Mouse (Mus musculus): ENCODE results near the gene Pkd1l1. TPM values are rescaled to one million over a fixed set of nuclear protein-coding genes. Genes with fewer than 3 reads are reported as not detected.

Pkd1l1 gene
- total RNA-seq, 1 experiment = 0.58 TPM

DNA sequence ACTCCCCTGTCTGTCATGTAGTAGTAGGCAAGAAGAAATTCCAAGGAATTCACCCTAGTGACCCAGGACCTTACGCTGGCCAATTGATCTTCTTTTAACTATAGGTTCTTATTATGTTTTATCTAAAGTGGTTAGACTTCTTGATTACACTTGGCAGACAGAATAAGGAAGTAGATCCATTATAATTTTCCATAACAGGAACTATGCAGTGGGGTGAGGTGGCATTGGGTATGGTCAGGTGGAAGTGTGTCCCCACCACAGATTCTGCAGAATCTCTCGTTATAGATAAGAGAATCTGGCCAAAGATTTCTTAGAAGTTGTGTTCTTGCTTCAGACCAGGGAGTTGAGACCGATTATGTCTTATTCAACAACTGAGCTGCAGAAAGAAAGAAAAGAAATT, 185.5 kb downstream of the Pkd1l1 start:
- TF ChIP-seq ZNF384 (IDR thresholded peaks at IDR 0.05; ENCODE audit: low read depth, low read length) (no peak), MAFK (IDR thresholded peaks at IDR 0.05; ENCODE audit: insufficient read depth, low read depth, low read length) (no peak)
- in situ Hi-C loops (cut with MboI; ENCODE audit: low sequenced_read_pairs in 2 of 2, unreplicated experiment in 2 of 2) = no loop called here
- Histone ChIP-seq H3K36me3 (ENCODE audit: control insufficient read depth, insufficient read depth, low read length, poor library complexity, severe bottlenecking) (no peaks in the 10 kb centered on the region), H3K4me3 (ENCODE audit: insufficient read depth in 1 of 2, low read depth in 1 of 2, low read length in 2 of 2, poor library complexity in 1 of 2, severe bottlenecking in 1 of 2) (no peak overlapping the region), H3K27ac (ENCODE audit: insufficient read depth, low read depth, low read length, poor library complexity, severe bottlenecking) (no peak overlapping the region), H3K9me3 (ENCODE audit: control insufficient read depth, insufficient read depth, low read depth, low read length) (no peaks in the 10 kb centered on the region), H3K4me1 (ENCODE audit: control insufficient read depth in 2 of 2, insufficient read depth in 2 of 2, low read length in 2 of 2, poor library complexity in 1 of 2) (no peaks in the 10 kb centered on the region), H3K9ac (ENCODE audit: insufficient read depth, low read depth, low read length, poor library complexity, severe bottlenecking) (no peak overlapping the region)
- DNase-seq (ENCODE audit: low read depth, low spot score) = no peak

DNA sequence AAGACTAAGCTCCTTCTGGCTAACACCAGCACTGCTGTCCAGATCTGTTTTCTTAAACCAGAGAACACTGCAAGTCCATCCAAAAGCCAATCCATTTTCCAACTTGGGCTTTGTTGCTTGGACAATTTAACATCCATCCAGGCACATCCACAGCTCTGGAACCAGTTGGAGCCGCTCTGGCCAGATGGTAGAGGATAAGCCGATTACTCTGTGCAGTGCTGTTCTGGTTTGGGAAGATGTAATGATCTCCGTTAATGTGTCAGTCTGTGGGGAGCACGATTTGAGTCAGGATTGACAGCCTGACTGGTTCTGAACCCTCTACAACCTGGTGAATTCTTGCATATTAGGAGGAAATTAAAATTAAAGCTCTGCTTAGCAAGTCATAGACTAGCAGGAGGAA, 188.7 kb downstream of the Pkd1l1 start:
- no peak overlapping the region for H3K4me3 ChIP-seq (ENCODE audit: insufficient read depth in 1 of 2, low read depth in 1 of 2, low read length in 2 of 2, poor library complexity in 1 of 2, severe bottlenecking in 1 of 2)
- DNase-seq (ENCODE audit: low read depth, low spot score) = no peak
- in situ Hi-C loops (cut with MboI; ENCODE audit: low sequenced_read_pairs in 2 of 2, unreplicated experiment in 2 of 2) = no loop called here
- H3K27ac ChIP-seq (ENCODE audit: insufficient read depth, low read depth, low read length, poor library complexity, severe bottlenecking) = no peak overlapping the region
- no peak for TF ChIP-seq CHD2 (IDR thresholded peaks at IDR 0.05; ENCODE audit: low read depth, low read length)
- TF ChIP-seq MAFK (IDR thresholded peaks at IDR 0.05; ENCODE audit: insufficient read depth, low read depth, low read length) = no peak
- no peak for TF ChIP-seq ZNF384 (IDR thresholded peaks at IDR 0.05; ENCODE audit: low read depth, low read length)
- TF ChIP-seq HCFC1 (IDR thresholded peaks at IDR 0.05; ENCODE audit: borderline replicate concordance, insufficient read depth, low read length) = no peak
- no peak for TF ChIP-seq ZC3H11A (IDR thresholded peaks at IDR 0.05; ENCODE audit: borderline replicate concordance, low read depth, low read length)
- H3K36me3 ChIP-seq (ENCODE audit: control insufficient read depth, insufficient read depth, low read length, poor library complexity, severe bottlenecking) = no peaks in the 10 kb centered on the region
- no peaks in the 10 kb centered on the region for H3K4me1 ChIP-seq (ENCODE audit: control insufficient read depth in 2 of 2, insufficient read depth in 2 of 2, low read length in 2 of 2, poor library complexity in 1 of 2)
- H3K9ac ChIP-seq (ENCODE audit: insufficient read depth, low read depth, low read length, poor library complexity, severe bottlenecking) = no peak overlapping the region
- no peaks in the 10 kb centered on the region for H3K9me3 ChIP-seq (ENCODE audit: control insufficient read depth, insufficient read depth, low read depth, low read length)

DNA sequence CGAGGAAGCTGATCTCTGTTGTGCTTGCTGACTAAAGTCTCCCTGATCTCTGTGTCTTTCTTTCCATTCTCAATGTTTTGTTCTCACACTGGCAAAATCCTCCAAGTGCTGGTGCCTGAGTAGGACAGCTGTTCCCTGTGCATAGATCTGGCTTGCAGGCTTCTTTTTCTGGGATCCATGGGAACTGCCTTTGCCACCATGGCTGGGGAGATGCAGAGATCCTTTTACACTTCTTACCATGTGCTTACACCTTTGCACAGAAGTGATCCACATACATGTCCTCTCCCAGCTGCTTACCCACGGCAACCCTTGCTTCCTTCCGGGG, 191.0 kb downstream of the Pkd1l1 start:
- no peak overlapping the region for H3K27ac ChIP-seq (ENCODE audit: insufficient read depth, low read depth, low read length, poor library complexity, severe bottlenecking)
- no peak for DNase-seq (ENCODE audit: low read depth, low spot score)
- in situ Hi-C loops (cut with MboI; ENCODE audit: low sequenced_read_pairs in 2 of 2, unreplicated experiment in 2 of 2) = no loop called here

DNA sequence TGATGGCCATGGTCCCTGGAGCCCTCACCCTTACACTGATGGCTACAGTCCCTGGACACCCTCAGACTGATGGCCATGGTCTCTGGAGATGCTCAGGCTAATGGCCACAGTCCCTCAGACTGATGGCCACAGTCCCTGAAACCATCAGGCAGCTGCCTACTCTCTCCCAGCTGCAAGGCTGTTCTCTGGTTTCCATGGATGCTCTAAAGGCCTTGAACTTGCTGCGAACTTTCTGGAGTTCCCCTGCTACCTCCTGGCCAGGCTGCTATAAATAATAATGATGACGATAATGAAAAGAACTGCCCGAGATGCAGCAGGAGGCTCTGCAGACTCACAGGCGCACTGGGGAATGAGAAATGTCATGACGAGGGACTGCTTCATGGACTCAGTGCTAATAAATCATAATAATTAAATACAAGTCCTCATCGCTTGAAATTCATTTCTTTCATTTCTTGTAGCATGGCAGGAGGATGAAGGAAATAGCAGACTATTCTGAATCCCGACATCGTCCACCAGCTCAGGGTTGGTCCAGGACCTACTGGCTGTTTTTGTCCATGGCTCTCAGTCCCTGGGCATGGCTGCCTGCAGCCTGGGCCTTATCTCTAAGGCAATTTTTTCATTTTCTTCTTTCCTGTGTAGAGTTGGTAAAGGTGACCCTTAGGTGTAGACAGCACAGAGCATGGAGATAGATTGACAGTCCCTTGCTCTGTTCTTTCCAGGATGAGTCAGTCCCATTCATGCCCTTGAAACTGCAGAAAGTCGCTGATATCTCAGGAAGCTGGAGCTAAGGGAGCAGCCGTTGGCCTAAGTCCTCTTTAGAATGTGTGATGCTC, 191.5 kb downstream of the Pkd1l1 start:
- Histone ChIP-seq H3K9me3 (ENCODE audit: control insufficient read depth, insufficient read depth, low read depth, low read length) (no peaks in the 10 kb centered on the region), H3K4me1 (ENCODE audit: control insufficient read depth in 2 of 2, insufficient read depth in 2 of 2, low read length in 2 of 2, poor library complexity in 1 of 2) (no peaks in the 10 kb centered on the region), H3K36me3 (ENCODE audit: control insufficient read depth, insufficient read depth, low read length, poor library complexity, severe bottlenecking) (no peaks in the 10 kb centered on the region), H3K27ac (ENCODE audit: insufficient read depth, low read depth, low read length, poor library complexity, severe bottlenecking) (no peak overlapping the region), H3K9ac (ENCODE audit: insufficient read depth, low read depth, low read length, poor library complexity, severe bottlenecking) (no peak overlapping the region), H3K4me3 (ENCODE audit: insufficient read depth in 1 of 2, low read depth in 1 of 2, low read length in 2 of 2, poor library complexity in 1 of 2, severe bottlenecking in 1 of 2) (no peak overlapping the region)
- no peak for TF ChIP-seq MAFK (IDR thresholded peaks at IDR 0.05; ENCODE audit: insufficient read depth, low read depth, low read length)
- no peak for TF ChIP-seq ZNF384 (IDR thresholded peaks at IDR 0.05; ENCODE audit: low read depth, low read length)
- DNase-seq (ENCODE audit: low read depth, low spot score) = no peak
- in situ Hi-C loops (cut with MboI; ENCODE audit: low sequenced_read_pairs in 2 of 2, unreplicated experiment in 2 of 2) = no loop called here

More for the DNA sequence above, 191.0 kb downstream of the Pkd1l1 start:
- H3K9me3 ChIP-seq (ENCODE audit: control insufficient read depth, insufficient read depth, low read depth, low read length) = no peaks in the 10 kb centered on the region
- H3K9ac ChIP-seq (ENCODE audit: insufficient read depth, low read depth, low read length, poor library complexity, severe bottlenecking) = no peak overlapping the region
- H3K36me3 ChIP-seq (ENCODE audit: control insufficient read depth, insufficient read depth, low read length, poor library complexity, severe bottlenecking) = no peaks in the 10 kb centered on the region
- TF ChIP-seq ZNF384 (IDR thresholded peaks at IDR 0.05; ENCODE audit: low read depth, low read length) = no peak
- no peak for TF ChIP-seq ZC3H11A (IDR thresholded peaks at IDR 0.05; ENCODE audit: borderline replicate concordance, low read depth, low read length)
- TF ChIP-seq CHD2 (IDR thresholded peaks at IDR 0.05; ENCODE audit: low read depth, low read length) = no peak
- TF ChIP-seq MAFK (IDR thresholded peaks at IDR 0.05; ENCODE audit: insufficient read depth, low read depth, low read length) = no peak
- no peak for TF ChIP-seq HCFC1 (IDR thresholded peaks at IDR 0.05; ENCODE audit: borderline replicate concordance, insufficient read depth, low read length)
- H3K4me3 ChIP-seq (ENCODE audit: insufficient read depth in 1 of 2, low read depth in 1 of 2, low read length in 2 of 2, poor library complexity in 1 of 2, severe bottlenecking in 1 of 2) = no peak overlapping the region
- H3K4me1 ChIP-seq (ENCODE audit: control insufficient read depth in 2 of 2, insufficient read depth in 2 of 2, low read length in 2 of 2, poor library complexity in 1 of 2) = no peaks in the 10 kb centered on the region

DNA sequence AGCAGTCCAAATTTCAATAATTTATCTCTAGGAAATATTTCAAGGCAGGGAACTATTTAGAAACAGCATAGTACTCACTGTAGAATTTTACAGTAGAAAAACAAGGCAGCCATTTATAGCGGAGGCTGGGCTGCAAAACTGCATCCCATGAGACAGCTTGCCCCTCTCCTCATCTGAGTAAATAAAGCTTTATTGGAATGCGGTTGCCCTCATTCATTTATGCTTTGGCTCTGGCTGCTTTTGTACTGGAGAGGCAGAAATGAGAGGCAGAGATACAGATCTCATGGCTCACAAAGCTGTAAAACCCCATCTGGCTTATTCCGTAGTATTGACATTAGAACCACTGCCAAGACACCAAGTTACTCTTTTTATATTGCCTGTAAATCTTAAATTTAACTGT, 193.6 kb downstream of the Pkd1l1 start:
- in situ Hi-C loops (cut with MboI; ENCODE audit: low sequenced_read_pairs in 2 of 2, unreplicated experiment in 2 of 2) = no loop called here
- no peak overlapping the region for H3K9ac ChIP-seq (ENCODE audit: insufficient read depth, low read depth, low read length, poor library complexity, severe bottlenecking)
- TF ChIP-seq ZNF384 (IDR thresholded peaks at IDR 0.05; ENCODE audit: low read depth, low read length) (no peak), CHD2 (IDR thresholded peaks at IDR 0.05; ENCODE audit: low read depth, low read length) (no peak), MAFK (IDR thresholded peaks at IDR 0.05; ENCODE audit: insufficient read depth, low read depth, low read length) (no peak), HCFC1 (IDR thresholded peaks at IDR 0.05; ENCODE audit: borderline replicate concordance, insufficient read depth, low read length) (no peak), ZC3H11A (IDR thresholded peaks at IDR 0.05; ENCODE audit: borderline replicate concordance, low read depth, low read length) (no peak)
- H3K9me3 ChIP-seq (ENCODE audit: control insufficient read depth, insufficient read depth, low read depth, low read length) = no peaks in the 10 kb centered on the region
- DNase-seq (ENCODE audit: low read depth, low spot score) = no peak
- no peak overlapping the region for H3K27ac ChIP-seq (ENCODE audit: insufficient read depth, low read depth, low read length, poor library complexity, severe bottlenecking)
- no peaks in the 10 kb centered on the region for H3K36me3 ChIP-seq (ENCODE audit: control insufficient read depth, insufficient read depth, low read length, poor library complexity, severe bottlenecking)
- no peak overlapping the region for H3K4me3 ChIP-seq (ENCODE audit: insufficient read depth in 1 of 2, low read depth in 1 of 2, low read length in 2 of 2, poor library complexity in 1 of 2, severe bottlenecking in 1 of 2)
- H3K4me1 ChIP-seq (ENCODE audit: control insufficient read depth in 2 of 2, insufficient read depth in 2 of 2, low read length in 2 of 2, poor library complexity in 1 of 2) = no peaks in the 10 kb centered on the region

Other genes starting within 250 kb of the Pkd1l1 start
- gene Hus1, start 37.9 kb upstream of the Pkd1l1 start, total RNA-seq (2012; rRNA removed) = 26.6 and 27.4 TPM in 2 replicates
- 0.18 and 0.32 TPM in 2 replicates for gene Gm11992, start 75.3 kb upstream of the Pkd1l1 start, total RNA-seq (2012; rRNA removed)
- gene Sun3, start 75.7 kb upstream of the Pkd1l1 start, total RNA-seq (2012; rRNA removed) = not detected in 2 replicates
- gene Upp1, start 144.8 kb upstream of the Pkd1l1 start, total RNA-seq (2012; rRNA removed) = 639 and 754 TPM in 2 replicates
- gene Abca13, start 218.7 kb upstream of the Pkd1l1 start, total RNA-seq (2012; rRNA removed) = 0.42 and 0.62 TPM in 2 replicates

Data from ES-E14 (cell line).